In genomic region chr11:36911406-36911805, GRCm38 (mm10) we compare ENCODE assay signal across 9 mouse cellular contexts.
DNase-seq lines count a peak whose midpoint lies in the region; ATAC-seq and TF ChIP-seq lines count a peak whose summit lies in the region.
"Had no signal": no experiment of that assay in that cellular context is flagged by ENCODE, and none has a peak within 500 bp of the region (broad histone marks: within the 10 kb centered on the region; RNA-seq: fewer than 3 reads in every experiment).

No protein-coding gene starts in this region.

- H3K4me3 ChIP-seq in hindbrain, postnatal 0 days (ENCODE audit: low read length), result no peak overlapping the region
- H3K4me3 ChIP-seq in hindbrain, embryonic 13.5 days, result no peak overlapping the region
- no peak overlapping the region for H3K4me3 ChIP-seq in embryonic facial prominence, embryonic 10.5 days

- H3K4me1 ChIP-seq in hindbrain, postnatal 0 days (ENCODE audit: insufficient read depth, low read length), result no peaks in the 10 kb centered on the region
- no peaks in the 10 kb centered on the region for H3K4me1 ChIP-seq in hindbrain, embryonic 13.5 days (replicated peaks)
- no peaks in the 10 kb centered on the region for H3K4me1 ChIP-seq in embryonic facial prominence, embryonic 10.5 days

- H3K27ac ChIP-seq in hindbrain, postnatal 0 days, result no peak overlapping the region
- no peak overlapping the region for H3K27ac ChIP-seq in hindbrain, embryonic 13.5 days
- no peak overlapping the region for H3K27ac ChIP-seq in embryonic facial prominence, embryonic 10.5 days (replicated peaks)

- H3K36me3 ChIP-seq in hindbrain, postnatal 0 days (ENCODE audit: insufficient read depth, low read length), result no peaks in the 10 kb centered on the region
- H3K36me3 ChIP-seq in hindbrain, embryonic 13.5 days, result no peaks in the 10 kb centered on the region
- no peaks in the 10 kb centered on the region for H3K36me3 ChIP-seq in embryonic facial prominence, embryonic 10.5 days (replicated peaks)

- ATAC-seq in hindbrain, postnatal 0 days, result no peak
- ATAC-seq in hindbrain, embryonic 13.5 days (ENCODE audit: low FRiP score), result no peak

- TF ChIP-seq CTCF in hindbrain, postnatal 0 days (IDR thresholded peaks at IDR 0.05; ENCODE audit: low read depth), result peak; percentile 69

- no peak for DNase-seq in hindbrain, postnatal 0 days (ENCODE audit: low spot score)
- DNase-seq in 3T3-L1 (ENCODE audit: low read depth, low spot score), result peak; percentile 2
- DNase-seq in ES-CJ7 (ENCODE audit: low read depth, low spot score), result peak; percentile 43
- peak; percentile 35 for DNase-seq in embryonic facial prominence, embryonic 10.5 days (ENCODE audit: low spot score)
- DNase-seq in urinary bladder, postnatal 4 days (ENCODE audit: low spot score in 2 of 2), result no peak
- no peak for DNase-seq in left cerebral cortex, adult 9 months (ENCODE audit: low spot score in 2 of 2)
- no peak for DNase-seq in adipocyte (ENCODE audit: low spot score)
- DNase-seq: right cerebral cortex, adult 18-20 months had no signal

- H3K27me3 ChIP-seq in hindbrain, postnatal 0 days (ENCODE audit: insufficient read depth, low read length), result no peaks in the 10 kb centered on the region
- no peaks in the 10 kb centered on the region for H3K27me3 ChIP-seq in hindbrain, embryonic 13.5 days
- H3K27me3 ChIP-seq in embryonic facial prominence, embryonic 10.5 days (replicated peaks; ENCODE audit: low read depth, poor library complexity, severe bottlenecking), result no peaks in the 10 kb centered on the region

- H3K9ac ChIP-seq in hindbrain, postnatal 0 days (replicated peaks; ENCODE audit: low read length), result no peak overlapping the region
- H3K9ac ChIP-seq in hindbrain, embryonic 13.5 days, result no peak overlapping the region

- 75% methylated on average over 4 of the region's 4 CpGs for WGBS in hindbrain, postnatal 0 days
- 77% methylated on average over 4 of the region's 4 CpGs for WGBS in hindbrain, embryonic 13.5 days
- WGBS in embryonic facial prominence, embryonic 10.5 days, result 74% methylated on average over 4 of the region's 4 CpGs

- no peak overlapping the region for H3K4me2 ChIP-seq in hindbrain, postnatal 0 days (ENCODE audit: low read depth, low read length)
- no peak overlapping the region for H3K4me2 ChIP-seq in hindbrain, embryonic 13.5 days

- H3K9me3 ChIP-seq in hindbrain, postnatal 0 days (ENCODE audit: low read length), result no peaks in the 10 kb centered on the region
- no peaks in the 10 kb centered on the region for H3K9me3 ChIP-seq in hindbrain, embryonic 13.5 days
- no peaks in the 10 kb centered on the region for H3K9me3 ChIP-seq in embryonic facial prominence, embryonic 10.5 days

Comparison
In these comparisons a context has a peak if more than half of its experiments do, and no peak if none do; other contexts are left out.
1. DNase-seq: peak in 3T3-L1 (single experiment), ES-CJ7 (single experiment) and embryonic facial prominence, embryonic 10.5 days (single experiment); none in hindbrain, postnatal 0 days (single experiment), urinary bladder, postnatal 4 days (0 of 2), left cerebral cortex, adult 9 months (0 of 2) and adipocyte (single experiment).